Mouse (Mus musculus): Measurements from ENCODE around the gene Klf16. TPM values are rescaled to one million over a fixed set of nuclear protein-coding genes. Genes with fewer than 3 reads are reported as not detected.

The Klf16 gene
- polyA plus RNA-seq, 1 experiment from 2014 or later, result 6.1 TPM

DNA sequence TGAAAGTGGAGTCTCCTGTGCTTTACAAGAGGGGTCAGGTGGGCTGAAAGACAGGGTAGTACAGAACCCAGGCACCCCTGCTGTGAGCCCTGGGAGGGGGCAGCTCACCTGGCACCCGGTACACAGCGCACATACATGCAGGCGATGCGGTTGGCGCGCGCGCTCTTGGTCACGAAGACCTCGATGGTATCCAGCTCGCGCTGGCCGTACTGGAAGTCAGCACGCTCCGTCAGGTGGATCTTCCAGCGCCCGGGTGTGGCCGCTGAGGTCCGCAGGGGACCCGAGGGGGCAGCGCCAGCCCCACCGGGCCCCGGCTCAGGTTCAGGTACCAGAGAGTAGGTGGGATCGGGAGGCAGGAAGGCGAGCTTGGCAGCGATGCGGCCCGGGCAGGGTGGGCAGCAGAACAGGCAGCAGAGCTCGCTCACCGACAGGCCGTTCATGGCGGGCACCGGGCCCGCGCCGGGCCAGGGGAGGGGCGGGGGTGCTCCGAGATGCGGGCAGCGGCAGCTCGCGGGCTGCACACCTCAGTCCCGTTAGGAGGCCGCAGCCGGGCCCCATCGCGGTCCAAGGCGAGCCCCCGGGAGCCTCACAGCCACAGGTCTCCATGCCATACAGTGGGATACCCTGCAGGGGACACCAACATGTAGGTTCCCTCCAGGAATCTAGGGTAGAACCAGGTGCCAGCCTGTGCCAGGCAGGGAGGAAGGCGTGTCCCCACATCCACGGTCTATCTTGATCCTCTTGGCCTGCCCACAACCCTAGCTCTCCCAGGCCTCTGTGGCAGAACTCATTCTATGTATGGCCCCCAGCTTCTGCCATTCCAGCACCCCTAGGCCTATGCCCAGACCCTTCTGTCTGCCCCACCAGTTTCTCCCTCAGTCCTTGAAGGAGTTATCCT, 9.5 kb upstream of the Klf16 start:
- Histone ChIP-seq H3K9ac (replicated peaks) (no peak overlapping the region; the same call in 1 of the 2 replicates), H3K27me3 (ENCODE audit: insufficient read depth, low read length) (no peaks in the 10 kb centered on the region), H3K4me2 (ENCODE audit: low read depth, low read length) (peak overlapping the region; percentile 22), H3K27ac (ENCODE audit: low read depth) (peak overlapping the region; percentile 55; the same call in 1 of the 2 replicates), H3K4me1 (ENCODE audit: insufficient read depth) (peaks cover 45% of the 10 kb centered on the region), H3K36me3 (replicated peaks; ENCODE audit: insufficient read depth, low read length) (peaks cover 8% of the 10 kb centered on the region), H3K4me3 (ENCODE audit: low read depth, low read length) (no peak overlapping the region), H3K9me3 (ENCODE audit: low read length) (no peaks in the 10 kb centered on the region)
- WGBS (ENCODE audit: insufficient replicate concordance), result 92% methylated on average over 38 of the region's 51 CpGs
- ATAC-seq (no peak), DNase-seq (no peak)
- TF ChIP-seq CTCF (IDR thresholded peaks at IDR 0.05; ENCODE audit: low read depth) (no peak), EP300 (IDR thresholded peaks at IDR 0.05; ENCODE audit: low read depth) (no peak)

DNA sequence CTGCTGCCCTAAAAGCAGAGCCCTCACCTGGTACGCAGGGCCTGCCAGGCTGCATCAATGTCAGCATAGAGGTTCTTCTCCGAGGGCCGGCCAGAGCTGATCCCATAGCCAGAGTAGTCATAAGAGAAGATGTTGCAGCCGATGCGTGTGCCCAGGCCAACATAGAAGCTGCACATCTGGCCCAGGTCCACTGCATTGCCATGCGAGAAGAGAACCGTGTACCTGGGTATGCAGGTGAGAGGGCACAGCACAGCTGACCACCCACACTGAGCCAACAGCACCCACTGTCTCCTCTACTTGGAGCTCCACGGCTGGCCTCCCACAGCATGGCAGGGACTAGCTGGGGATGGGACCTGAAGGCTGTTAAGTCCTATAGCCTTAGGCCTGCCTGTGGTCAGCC, 8.5 kb upstream of the Klf16 start:
- H3K36me3 ChIP-seq (replicated peaks; ENCODE audit: insufficient read depth, low read length), result peaks cover 8% of the 10 kb centered on the region
- DNase-seq, result no peak
- peaks cover 40% of the 10 kb centered on the region for H3K4me1 ChIP-seq (ENCODE audit: insufficient read depth)
- no peaks in the 10 kb centered on the region for H3K9me3 ChIP-seq (ENCODE audit: low read length)
- no peak overlapping the region for H3K9ac ChIP-seq (replicated peaks)
- no peak overlapping the region for H3K27ac ChIP-seq (ENCODE audit: low read depth)
- H3K4me2 ChIP-seq (ENCODE audit: low read depth, low read length), result no peak overlapping the region
- no peak overlapping the region for H3K4me3 ChIP-seq (ENCODE audit: low read depth, low read length)
- WGBS (ENCODE audit: insufficient replicate concordance), result 88% methylated on average over 8 of the region's 8 CpGs
- TF ChIP-seq CTCF (IDR thresholded peaks at IDR 0.05; ENCODE audit: low read depth) (no peak), EP300 (IDR thresholded peaks at IDR 0.05; ENCODE audit: low read depth) (no peak)
- no peak for ATAC-seq
- no peaks in the 10 kb centered on the region for H3K27me3 ChIP-seq (ENCODE audit: insufficient read depth, low read length)

DNA sequence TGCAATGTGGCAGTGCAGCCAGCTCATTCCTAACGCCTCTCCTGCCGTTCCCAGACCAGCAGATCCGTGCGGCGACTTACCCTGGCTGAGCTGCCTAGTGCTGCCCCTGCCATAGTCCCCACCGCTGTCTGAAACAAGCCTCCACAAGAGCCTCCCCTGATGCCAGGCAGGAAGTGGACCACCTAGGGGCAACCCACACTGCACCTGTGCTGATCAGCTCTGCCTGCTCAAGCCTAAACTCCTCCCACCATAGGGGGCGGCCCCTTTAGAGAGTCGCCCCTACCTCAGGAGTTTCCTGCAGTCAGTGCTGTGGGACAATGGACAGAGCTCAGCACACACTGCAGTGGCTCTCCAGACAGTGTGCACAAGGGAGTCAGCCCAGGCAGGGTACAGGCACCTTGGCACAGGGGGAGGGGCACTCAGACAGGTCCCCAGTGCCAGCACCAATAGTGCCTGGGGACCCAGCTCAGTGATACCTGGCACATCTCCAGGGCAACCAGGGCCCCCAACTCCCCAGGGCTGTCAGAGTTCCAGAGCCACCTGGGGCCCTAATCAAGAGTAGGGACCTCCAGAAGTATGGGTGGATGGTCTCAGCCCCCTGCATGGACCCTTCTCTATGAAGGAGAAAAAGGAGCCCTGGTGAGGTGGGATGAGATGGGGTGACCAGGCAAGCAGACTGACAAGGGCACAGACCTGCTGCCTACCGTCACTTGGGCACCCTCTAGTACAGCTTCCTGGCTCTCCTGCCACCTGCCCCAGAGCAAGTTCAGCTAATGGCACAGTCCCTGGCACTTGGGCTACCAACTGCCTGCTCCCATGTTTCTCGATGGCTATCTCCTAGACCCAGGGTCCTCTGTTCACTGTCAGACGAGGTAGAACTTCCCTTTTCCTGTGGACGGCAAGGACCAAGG, 7.8 kb upstream of the Klf16 start:
- Histone ChIP-seq H3K27me3 (ENCODE audit: insufficient read depth, low read length) (no peaks in the 10 kb centered on the region), H3K9me3 (ENCODE audit: low read length) (no peaks in the 10 kb centered on the region), H3K36me3 (replicated peaks; ENCODE audit: insufficient read depth, low read length) (peaks cover 8% of the 10 kb centered on the region), H3K4me3 (ENCODE audit: low read depth, low read length) (no peak overlapping the region), H3K27ac (ENCODE audit: low read depth) (peak overlapping the region; percentile 55), H3K9ac (replicated peaks) (no peak overlapping the region; the same call in 1 of the 2 replicates), H3K4me1 (ENCODE audit: insufficient read depth) (peaks cover 38% of the 10 kb centered on the region), H3K4me2 (ENCODE audit: low read depth, low read length) (no peak overlapping the region)
- ATAC-seq, result no peak
- TF ChIP-seq CTCF (IDR thresholded peaks at IDR 0.05; ENCODE audit: low read depth) (no peak), EP300 (IDR thresholded peaks at IDR 0.05; ENCODE audit: low read depth) (no peak)
- DNase-seq, result no peak
- WGBS (ENCODE audit: insufficient replicate concordance), result 67% methylated on average over 12 of the region's 12 CpGs

DNA sequence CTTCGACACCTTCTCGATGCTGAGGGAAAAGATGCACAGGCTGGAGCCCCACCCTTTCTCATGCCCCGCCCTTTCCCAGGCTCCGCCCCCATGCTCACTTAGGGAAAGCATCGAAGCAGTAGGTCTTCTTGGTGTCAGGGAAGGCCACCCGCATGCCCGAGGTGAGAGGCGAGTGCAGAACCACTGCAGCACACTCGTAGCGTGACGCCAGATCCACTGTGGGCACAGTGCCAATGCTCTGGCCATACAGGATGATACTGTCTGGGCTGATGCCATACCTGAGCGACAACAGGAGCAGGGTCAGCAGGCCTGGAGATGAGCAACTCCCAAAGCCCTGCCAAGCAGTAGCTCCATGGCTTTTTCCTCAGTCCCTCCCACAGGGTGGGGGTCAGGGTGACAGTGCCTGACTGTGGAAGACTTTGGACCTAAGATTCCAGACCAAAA, 6.9 kb upstream of the Klf16 start:
- Histone ChIP-seq H3K4me3 (ENCODE audit: low read depth, low read length) (no peak overlapping the region), H3K27me3 (ENCODE audit: insufficient read depth, low read length) (no peaks in the 10 kb centered on the region), H3K9ac (replicated peaks) (no peak overlapping the region; the same call in 1 of the 2 replicates), H3K4me1 (ENCODE audit: insufficient read depth) (peaks cover 40% of the 10 kb centered on the region), H3K9me3 (ENCODE audit: low read length) (no peaks in the 10 kb centered on the region), H3K4me2 (ENCODE audit: low read depth, low read length) (no peak overlapping the region), H3K36me3 (replicated peaks; ENCODE audit: insufficient read depth, low read length) (peaks cover 8% of the 10 kb centered on the region), H3K27ac (ENCODE audit: low read depth) (peak overlapping the region; percentile 55)
- DNase-seq, result no peak
- WGBS (ENCODE audit: insufficient replicate concordance), result 67% methylated on average over 12 of the region's 12 CpGs
- peak; percentile 48 for ATAC-seq
- TF ChIP-seq EP300 (IDR thresholded peaks at IDR 0.05; ENCODE audit: low read depth) (no peak), CTCF (IDR thresholded peaks at IDR 0.05; ENCODE audit: low read depth) (no peak)

DNA sequence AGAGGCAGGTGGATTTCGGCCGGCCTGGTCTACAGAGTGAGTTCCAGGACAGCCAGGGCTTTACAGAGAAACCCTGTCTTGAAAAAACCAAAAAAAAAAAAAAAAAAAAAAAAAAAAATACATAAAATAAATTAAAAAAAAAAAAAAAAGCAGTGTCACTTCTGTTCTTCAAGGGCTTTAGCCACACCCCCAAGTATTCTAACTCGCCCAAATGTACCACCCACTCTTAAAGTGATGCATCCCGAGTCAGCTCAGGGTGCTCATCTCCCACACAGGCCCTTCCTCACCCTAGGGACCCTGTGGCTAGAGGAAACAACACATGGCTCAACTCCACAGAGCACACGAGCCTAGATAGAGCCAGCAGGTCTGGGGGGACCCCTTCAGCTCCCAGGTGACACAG, 5.9 kb upstream of the Klf16 start:
- H3K36me3 ChIP-seq (replicated peaks; ENCODE audit: insufficient read depth, low read length), result peaks cover 8% of the 10 kb centered on the region
- WGBS (ENCODE audit: insufficient replicate concordance), result 78% methylated on average over 5 of the region's 5 CpGs

DNA sequence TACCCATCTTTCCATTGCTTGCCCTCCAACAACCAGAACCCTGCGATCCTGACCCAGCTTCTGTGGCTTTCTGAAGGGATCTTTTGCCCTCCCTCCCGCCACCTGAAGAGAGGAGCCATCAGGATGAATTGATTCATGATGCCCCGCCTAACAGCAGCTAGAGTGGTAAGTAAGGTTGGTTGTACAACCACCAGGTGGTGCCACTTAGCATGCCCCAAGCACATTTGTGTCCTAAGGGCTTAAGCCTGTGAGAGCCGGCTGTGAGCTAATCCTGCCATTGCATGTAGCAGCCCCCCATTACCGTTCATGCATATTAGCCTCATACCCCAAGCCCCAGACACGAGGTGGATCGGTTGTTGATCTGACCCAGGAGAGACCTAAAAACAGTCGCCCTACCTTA, 1.8 kb upstream of the Klf16 start:
- peak; percentile 93 for TF ChIP-seq CTCF (IDR thresholded peaks at IDR 0.05; ENCODE audit: low read depth)
- TF ChIP-seq EP300 (IDR thresholded peaks at IDR 0.05; ENCODE audit: low read depth), result no peak
- peak overlapping the region; percentile 86 for H3K4me3 ChIP-seq (ENCODE audit: low read depth, low read length)
- ATAC-seq (peak; percentile 40), DNase-seq (peak; percentile 82)
- H3K9ac ChIP-seq (replicated peaks), result peak overlapping the region; percentile 54
- H3K4me2 ChIP-seq (ENCODE audit: low read depth, low read length), result peak overlapping the region; percentile 99
- WGBS (ENCODE audit: insufficient replicate concordance), result 12% methylated on average over 8 of the region's 8 CpGs
- H3K4me1 ChIP-seq (ENCODE audit: insufficient read depth), result peaks cover 49% of the 10 kb centered on the region
- peak overlapping the region; percentile 85 for H3K27ac ChIP-seq (ENCODE audit: low read depth)
- H3K36me3 ChIP-seq (replicated peaks; ENCODE audit: insufficient read depth, low read length), result peaks cover 6% of the 10 kb centered on the region; the same call in 1 of the 2 replicates
- no peaks in the 10 kb centered on the region for H3K27me3 ChIP-seq (ENCODE audit: insufficient read depth, low read length)
- H3K9me3 ChIP-seq (ENCODE audit: low read length), result no peaks in the 10 kb centered on the region

More for the DNA sequence above, 5.9 kb upstream of the Klf16 start:
- DNase-seq (no peak), ATAC-seq (no peak)
- Histone ChIP-seq H3K9me3 (ENCODE audit: low read length) (no peaks in the 10 kb centered on the region), H3K4me2 (ENCODE audit: low read depth, low read length) (no peak overlapping the region), H3K27ac (ENCODE audit: low read depth) (no peak overlapping the region), H3K9ac (replicated peaks) (no peak overlapping the region), H3K27me3 (ENCODE audit: insufficient read depth, low read length) (no peaks in the 10 kb centered on the region), H3K4me3 (ENCODE audit: low read depth, low read length) (no peak overlapping the region), H3K4me1 (ENCODE audit: insufficient read depth) (peaks cover 39% of the 10 kb centered on the region)
- TF ChIP-seq EP300 (IDR thresholded peaks at IDR 0.05; ENCODE audit: low read depth), result no peak
